Mouse (Mus musculus) liver, adult 2 months (tissue): ENCODE measurements around the gene Efcab1.

Experiments used
- CTCF ChIP-seq: fragments of 200-500 bp; IDR thresholded peaks from 2 replicates; pipeline ENCODE4 v1.5.1; 2011; ENCODE audit warnings: low read depth, low read length, control low read depth
- POLR2A ChIP-seq: fragments of 200-500 bp; IDR thresholded peaks from 2 replicates; pipeline ENCODE4 v1.6.1; 2011; ENCODE audit warnings: low read length, control low read depth; ENCODE audit not compliant: insufficient read depth; ENCODE audit errors: extremely low read depth

DNA sequence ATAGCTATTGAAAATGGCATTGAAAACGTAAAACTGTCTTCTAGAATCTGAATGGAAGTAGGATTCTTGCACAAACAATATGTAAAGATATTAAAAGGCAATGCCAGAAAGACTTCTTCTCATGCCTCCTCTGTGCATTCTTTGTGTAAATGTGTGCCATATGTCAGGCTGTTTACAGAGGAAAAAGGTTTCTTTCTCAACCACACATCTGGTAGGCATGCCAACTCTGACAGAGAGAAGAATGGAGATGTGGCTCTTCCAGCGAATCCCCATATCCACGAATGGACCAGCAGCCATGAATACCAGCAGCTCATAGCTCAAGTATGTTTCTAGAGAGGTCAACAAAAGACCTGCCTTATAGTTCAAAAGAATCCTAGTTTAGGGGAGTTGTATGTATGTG, 84.6 kb downstream of the Efcab1 start:
- TF ChIP-seq CTCF (no peak), POLR2A (no peak)
